Mouse (Mus musculus): ENCODE measurements around the gene A930004D18Rik.
A peak's percentile ranks its signal among the peaks of the same experiment; 100 is the strongest.

DNA sequence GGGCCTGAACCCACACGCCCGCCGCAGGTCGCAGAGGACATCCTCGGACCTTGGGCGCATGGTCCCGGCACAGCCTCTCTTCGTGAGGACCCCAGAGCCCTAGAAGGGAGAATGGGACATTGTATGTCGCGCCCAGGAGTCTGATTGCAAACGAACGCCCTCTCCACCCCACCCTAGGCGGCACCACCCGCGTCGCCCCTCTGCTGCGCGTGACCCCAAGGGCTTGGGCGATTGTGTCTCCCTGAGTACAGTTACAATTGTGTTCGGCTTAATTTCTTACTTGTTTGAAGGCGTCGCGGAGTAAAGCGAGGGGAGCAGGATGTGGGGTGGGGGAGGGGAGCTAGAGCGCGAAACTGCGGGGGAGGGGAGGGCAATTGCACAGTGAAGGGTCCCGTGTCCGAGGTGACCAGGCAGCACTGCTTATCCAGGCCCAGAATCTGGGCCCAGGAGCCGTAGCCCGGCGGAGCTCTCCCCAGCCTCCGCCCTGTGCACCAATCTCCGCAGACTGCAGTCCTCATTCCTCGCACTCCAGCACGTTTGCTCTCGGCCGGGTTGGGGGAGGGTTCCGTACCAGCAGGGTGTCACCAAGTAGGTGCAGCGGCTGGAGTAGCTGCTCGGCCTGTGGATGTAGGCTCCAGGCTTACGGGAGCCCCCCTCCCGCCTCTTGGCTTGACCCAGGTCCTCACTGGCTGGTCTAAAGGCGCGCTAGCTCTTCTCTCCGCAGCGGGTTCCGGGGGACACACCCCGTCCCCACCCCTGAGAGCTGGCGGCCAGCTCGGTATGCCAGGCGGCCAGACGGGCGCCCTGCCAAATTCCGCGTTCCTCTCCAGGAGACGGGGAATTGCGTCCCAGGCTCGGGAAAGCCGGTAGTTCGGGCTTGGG is 9.2 kb downstream of the A930004D18Rik start:
- TF ChIP-seq CTCF (IDR thresholded peaks at IDR 0.05; ENCODE audit: low read depth) (peak; percentile 11; the same call in 1 of the 2 replicates), EP300 (optimal IDR thresholded peaks at IDR 0.05) (no peak)

Measured in stomach, postnatal 0 days (tissue).